Mouse (Mus musculus) stomach, embryonic 15.5 days (tissue): ENCODE results near the gene Ppp1r27. TPM values are rescaled to one million over a fixed set of nuclear protein-coding genes. Genes with fewer than 3 reads are reported as not detected.
A peak's percentile ranks its signal among the peaks of the same experiment; 100 is the strongest.

Source experiments
- ATAC-seq: fragments of 200-750 bp; cut with Nextera tagmentation; 2 replicates; pipeline ENCODE4 v1.8.0; 2017; ENCODE audit warnings: low read depth, moderate number of reproducible peaks, moderate TSS enrichment; ENCODE audit not compliant: insufficient read depth, low FRiP score
- H3K27ac ChIP-seq: fragments of 300-500 bp; sonication (generic); 2 replicates; pipeline ENCODE4 v1.5.1; 2015; ENCODE audit warnings: mild to moderate bottlenecking, inconsistent platforms
- H3K27me3 ChIP-seq: fragments of 300-500 bp; sonication (generic); replicated peaks from 2 replicates; pipeline ENCODE4 v1.6.1; 2015; ENCODE audit warnings: inconsistent platforms
- H3K36me3 ChIP-seq: fragments of 300-500 bp; sonication (generic); 2 replicates; pipeline ENCODE4 v1.6.1; 2015; ENCODE audit warnings: inconsistent platforms
- H3K4me1 ChIP-seq: fragments of 300-500 bp; sonication (generic); 2 replicates; pipeline ENCODE4 v1.6.1; 2015; ENCODE audit warnings: inconsistent platforms
- H3K4me2 ChIP-seq: fragments of 300-500 bp; sonication (generic); 2 replicates; pipeline ENCODE4 v1.6.1; 2015; ENCODE audit warnings: mild to moderate bottlenecking, inconsistent platforms
- H3K4me3 ChIP-seq: fragments of 300-500 bp; sonication (generic); replicated peaks from 2 replicates; pipeline ENCODE4 v1.5.1; 2015; ENCODE audit warnings: inconsistent platforms
- H3K9ac ChIP-seq: fragments of 300-500 bp; sonication (generic); 2 replicates; pipeline ENCODE4 v1.6.1; 2015; ENCODE audit warnings: inconsistent platforms
- H3K9me3 ChIP-seq: fragments of 300-500 bp; sonication (generic); 2 replicates; pipeline ENCODE4 v1.6.1; 2016; ENCODE audit warnings: inconsistent platforms
- WGBS: fragments of 180-500 bp; shearing (Covaris S2); methylation state at CpG from one replicate; pipeline ENCODE4 v1.1.7; 2015; 5-methylcytosine and 5-hydroxymethylcytosine counted together
- polyA plus RNA-seq: library from polyadenylated mRNA; unstranded; fragments of >200 nt; fragmentation: Nextera tagmentation; extraction: Ambion mirVana; gene quantifications from 2 replicates; pipeline ENCODE4 v1.2.1, GENCODE M21; 2015

Ppp1r27 gene
- polyA plus RNA-seq, 1 experiment from 2014 or later, result not detected

DNA sequence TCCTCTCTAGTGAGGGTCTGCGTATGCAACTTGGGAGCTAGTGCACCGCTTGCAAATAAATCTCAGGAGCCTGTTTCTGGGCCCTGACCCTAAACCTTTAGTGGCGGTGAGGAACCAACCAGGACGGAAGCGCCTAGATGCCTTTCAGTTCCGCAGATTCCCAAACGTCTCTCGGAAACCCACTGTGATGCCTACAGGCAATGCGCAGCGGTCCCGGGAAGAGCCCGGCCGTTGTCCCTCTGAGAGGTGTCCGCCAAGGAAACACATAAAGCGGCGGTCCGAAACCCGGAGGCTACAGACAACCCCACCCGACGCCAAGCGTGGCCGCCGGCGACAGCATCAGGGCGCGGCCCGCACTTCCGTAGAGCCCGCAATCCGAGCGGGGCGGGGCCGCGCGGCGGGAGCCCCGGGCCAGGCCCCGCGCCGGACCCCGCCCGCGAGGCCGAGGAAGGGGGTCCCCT is 30.0 kb upstream of the Ppp1r27 start:
- H3K9me3 ChIP-seq, result no peaks in the 10 kb centered on the region
- H3K4me1 ChIP-seq, result peaks cover 30% of the 10 kb centered on the region
- WGBS, result under 1% methylated on average over 42 of the region's 44 CpGs
- peak overlapping the region; percentile 92 for H3K4me2 ChIP-seq
- peak overlapping the region; percentile 70 for H3K9ac ChIP-seq
- H3K36me3 ChIP-seq, result peaks cover 33% of the 10 kb centered on the region
- peak; percentile 20; the same call in 1 of the 2 replicates for ATAC-seq
- peak overlapping the region; percentile 90 for H3K27ac ChIP-seq
- H3K4me3 ChIP-seq, result peak overlapping the region; percentile 92
- no peaks in the 10 kb centered on the region for H3K27me3 ChIP-seq

DNA sequence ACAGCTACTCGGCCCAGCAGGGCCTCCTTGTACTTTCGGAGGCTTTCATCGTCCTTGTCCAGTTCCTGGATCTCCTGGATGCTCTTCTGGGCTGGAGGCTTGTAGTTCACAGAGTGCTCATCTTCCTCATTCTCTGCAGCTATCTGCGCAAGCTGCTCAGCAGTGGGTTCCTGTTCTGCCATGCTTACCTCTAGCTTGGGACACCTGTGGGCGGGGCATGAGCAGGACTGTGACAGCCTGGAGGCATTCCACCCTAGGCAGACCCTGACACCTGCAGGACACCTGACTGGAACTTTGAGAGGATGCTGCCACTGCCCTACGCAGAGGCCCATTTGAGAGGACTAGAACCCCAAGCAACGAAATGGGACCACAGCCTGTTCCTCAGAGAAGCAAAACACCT is 29.3 kb upstream of the Ppp1r27 start:
- WGBS, result 47% methylated on average over 7 of the region's 7 CpGs

DNA sequence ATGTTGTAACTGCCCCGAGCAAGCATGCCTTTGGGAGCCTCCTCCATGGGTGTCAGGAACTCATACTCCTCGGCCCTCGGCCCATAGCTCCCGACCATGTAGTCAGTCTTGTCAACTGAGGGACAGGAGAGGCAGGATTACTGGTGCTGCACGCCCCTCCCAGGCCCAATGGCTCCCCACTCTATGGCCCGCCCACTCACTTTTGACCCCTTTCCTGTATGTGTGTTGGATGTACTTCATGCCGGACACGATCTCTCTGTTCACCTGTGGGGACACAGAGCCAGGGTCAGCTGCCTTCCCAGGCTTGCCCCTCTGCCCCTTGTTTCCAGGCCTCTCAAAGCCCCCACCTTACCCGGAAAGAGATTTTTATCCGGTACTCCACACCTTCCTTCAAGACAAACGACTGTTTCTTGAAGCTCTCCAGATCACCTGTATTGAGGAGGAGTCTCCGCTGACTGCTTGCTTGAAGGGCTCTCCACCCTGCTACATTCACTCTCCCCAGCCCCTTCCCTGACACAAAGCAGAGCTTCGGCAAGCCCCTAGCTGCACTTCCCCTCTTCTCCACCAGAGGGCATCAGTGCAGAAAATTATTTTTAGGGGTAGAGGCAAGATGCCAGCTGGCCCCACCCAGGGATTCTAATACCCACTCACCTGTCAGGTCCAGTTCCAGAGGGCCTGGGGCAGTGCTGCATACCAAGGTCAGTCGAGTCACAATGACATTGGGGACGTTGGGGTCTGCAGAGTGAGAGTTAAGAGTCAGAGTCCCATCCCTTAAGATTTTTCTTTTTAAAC is 28.6 kb upstream of the Ppp1r27 start:
- 53% methylated on average over 15 of the region's 15 CpGs for WGBS

More for the DNA sequence above, 29.3 kb upstream of the Ppp1r27 start:
- Histone ChIP-seq H3K27ac (peak overlapping the region; percentile 90), H3K36me3 (peaks cover 30% of the 10 kb centered on the region), H3K4me3 (peak overlapping the region; percentile 92), H3K4me2 (peak overlapping the region; percentile 92), H3K9me3 (no peaks in the 10 kb centered on the region), H3K27me3 (no peaks in the 10 kb centered on the region), H3K9ac (peak overlapping the region; percentile 70), H3K4me1 (peaks cover 30% of the 10 kb centered on the region)
- ATAC-seq, result no peak

DNA sequence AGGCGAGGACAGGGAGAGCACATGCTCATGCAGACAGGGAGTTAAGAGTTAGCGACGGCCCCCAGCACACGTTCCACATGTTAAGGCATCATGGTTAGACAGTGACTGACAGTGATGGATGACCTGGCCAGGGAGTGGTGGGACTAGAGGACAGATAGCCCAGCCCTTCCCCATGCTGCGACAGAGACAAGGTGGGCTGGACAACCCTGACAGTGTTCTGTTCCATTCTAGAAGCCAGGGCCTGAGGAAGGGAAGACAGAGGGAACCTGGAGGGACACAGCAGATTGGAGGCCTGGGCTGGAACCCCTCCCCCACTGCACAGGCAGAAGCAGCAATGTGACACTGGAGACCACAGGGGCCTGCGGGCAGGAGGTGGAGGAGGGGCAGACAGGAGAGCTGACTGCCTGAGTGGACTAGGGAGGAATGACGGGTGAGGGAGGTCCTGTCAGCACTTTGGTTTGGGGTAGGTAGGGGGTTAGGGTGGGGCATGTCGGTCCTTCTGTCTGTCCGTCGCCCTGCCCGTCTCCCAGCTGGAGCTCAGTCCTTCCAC is 27.8 kb upstream of the Ppp1r27 start:
- Histone ChIP-seq H3K27ac (no peak overlapping the region), H3K27me3 (no peaks in the 10 kb centered on the region), H3K9me3 (no peaks in the 10 kb centered on the region), H3K4me1 (peaks cover 38% of the 10 kb centered on the region), H3K4me2 (no peak overlapping the region; the same call in 1 of the 2 replicates), H3K4me3 (no peak overlapping the region), H3K36me3 (peaks cover 25% of the 10 kb centered on the region), H3K9ac (no peak overlapping the region)
- ATAC-seq, result no peak
- WGBS, result 80% methylated on average over 11 of the region's 11 CpGs

More for the DNA sequence above, 28.6 kb upstream of the Ppp1r27 start:
- Histone ChIP-seq H3K4me3 (peak overlapping the region; percentile 92), H3K4me2 (peak overlapping the region; percentile 92), H3K27me3 (no peaks in the 10 kb centered on the region), H3K9me3 (no peaks in the 10 kb centered on the region), H3K27ac (peak overlapping the region; percentile 90), H3K9ac (no peak overlapping the region), H3K4me1 (peaks cover 33% of the 10 kb centered on the region), H3K36me3 (peaks cover 27% of the 10 kb centered on the region)
- ATAC-seq, result no peak

DNA sequence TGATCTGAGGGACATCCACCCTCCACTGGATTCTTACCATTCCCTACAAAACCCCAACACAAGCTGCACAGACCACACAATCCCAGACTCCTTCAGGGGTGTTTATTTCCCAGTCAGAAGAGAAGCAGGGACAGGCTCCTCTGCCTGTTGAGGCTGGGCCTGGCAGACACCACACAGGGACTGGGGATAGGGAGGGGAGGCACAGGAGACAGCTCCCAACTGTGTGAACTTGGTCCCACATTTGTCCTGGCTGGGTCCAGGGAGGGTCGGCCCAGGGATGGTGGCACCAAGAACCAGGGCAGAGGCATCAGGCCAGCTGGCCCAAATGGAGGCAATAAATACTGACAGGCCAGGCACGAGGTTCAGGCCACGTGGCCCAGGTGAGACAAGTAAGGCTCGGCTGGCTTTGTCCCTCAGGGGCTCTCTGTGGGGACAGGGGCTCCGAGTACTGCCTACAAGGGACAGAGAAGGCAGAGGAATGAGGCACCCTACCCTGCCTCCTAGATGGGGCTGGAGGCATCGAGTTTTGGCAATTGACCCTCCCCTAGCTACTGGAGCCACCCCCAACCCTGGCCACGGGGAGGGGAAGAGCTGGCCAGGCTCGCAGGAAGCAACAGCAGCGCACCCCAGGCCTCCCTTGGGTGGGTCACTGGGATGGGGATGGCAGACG is 27.2 kb upstream of the Ppp1r27 start:
- peaks cover 24% of the 10 kb centered on the region for H3K36me3 ChIP-seq
- no peaks in the 10 kb centered on the region for H3K9me3 ChIP-seq
- 86% methylated on average over 10 of the region's 10 CpGs for WGBS
- H3K4me2 ChIP-seq, result no peak overlapping the region
- H3K27ac ChIP-seq, result no peak overlapping the region
- no peak overlapping the region for H3K9ac ChIP-seq
- no peaks in the 10 kb centered on the region for H3K27me3 ChIP-seq
- H3K4me1 ChIP-seq, result peaks cover 38% of the 10 kb centered on the region
- H3K4me3 ChIP-seq, result no peak overlapping the region
- ATAC-seq, result no peak

DNA sequence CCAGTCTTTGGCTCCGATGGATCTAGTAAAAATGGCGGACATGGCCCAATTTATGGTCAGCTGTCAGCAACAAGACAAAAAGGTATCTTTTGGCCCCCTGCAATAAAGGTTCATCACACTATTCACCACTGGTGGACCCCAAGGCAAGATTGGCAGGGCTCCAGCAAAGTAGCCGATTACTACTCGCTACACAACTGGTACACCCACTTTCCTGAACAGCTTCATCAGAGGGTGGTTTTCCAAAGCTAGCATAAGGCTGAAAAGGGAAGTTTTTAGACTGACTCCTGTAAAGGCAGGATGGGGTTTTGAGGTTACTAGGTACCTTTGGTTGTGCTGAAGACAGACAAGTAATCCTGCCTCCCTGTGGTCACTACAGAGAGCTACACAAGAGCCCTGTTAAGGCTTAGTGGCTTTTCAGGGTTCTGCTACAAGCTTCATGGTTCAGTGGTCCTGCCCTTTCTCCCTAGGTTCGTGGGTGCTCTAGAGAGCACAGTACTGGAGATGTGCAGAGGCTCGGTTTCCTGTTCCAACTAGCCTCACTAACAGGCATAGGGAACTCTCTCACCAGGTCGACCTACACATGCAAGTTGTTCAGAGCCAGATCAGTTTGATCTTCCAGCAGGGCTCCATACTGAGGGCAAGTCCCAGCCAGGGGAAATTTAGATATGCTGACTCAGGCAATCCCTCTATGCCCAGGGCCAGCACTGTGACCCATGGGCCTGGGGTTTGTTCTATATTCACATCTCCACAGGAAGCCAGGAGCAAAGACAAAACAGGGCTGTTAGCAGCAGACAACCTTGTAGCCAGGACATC is 26.5 kb upstream of the Ppp1r27 start:
- Histone ChIP-seq H3K36me3 (peaks cover 24% of the 10 kb centered on the region), H3K27me3 (no peaks in the 10 kb centered on the region), H3K27ac (peak overlapping the region; percentile 55; the same call in 1 of the 2 replicates), H3K4me1 (peaks cover 38% of the 10 kb centered on the region), H3K4me2 (no peak overlapping the region), H3K9me3 (no peaks in the 10 kb centered on the region), H3K9ac (no peak overlapping the region), H3K4me3 (no peak overlapping the region)
- no peak for ATAC-seq
- 84% methylated on average over 7 of the region's 7 CpGs for WGBS

DNA sequence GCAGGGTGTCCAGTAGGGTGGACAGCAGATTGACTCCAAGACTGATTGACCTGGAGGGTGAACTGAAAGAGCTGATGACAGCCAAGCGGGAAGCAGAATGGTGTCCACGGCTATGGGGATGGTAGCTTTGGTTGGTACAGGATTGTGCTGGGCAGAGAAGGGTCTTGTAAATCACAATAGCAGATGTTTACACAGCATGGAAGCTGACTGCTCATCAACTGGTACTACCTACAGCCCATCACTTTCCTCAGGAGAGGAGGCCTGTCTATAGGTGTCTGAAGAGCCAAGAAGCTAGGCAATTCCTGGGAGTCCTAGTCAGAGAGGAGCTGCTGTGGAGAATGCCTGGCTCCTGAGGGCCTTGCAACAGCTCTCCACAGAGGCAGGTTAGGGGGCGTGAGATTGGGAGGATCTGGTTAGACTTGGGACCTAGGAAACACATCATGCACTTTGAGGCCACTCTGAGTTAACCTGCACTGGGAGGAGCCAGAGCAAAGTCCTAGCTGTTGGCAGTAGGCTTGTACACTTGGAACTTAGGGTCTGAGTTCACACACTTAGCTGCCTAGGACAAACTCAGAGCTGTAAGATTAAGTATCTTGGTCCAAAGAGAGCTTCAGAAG is 25.5 kb upstream of the Ppp1r27 start:
- H3K4me3 ChIP-seq, result no peak overlapping the region
- H3K36me3 ChIP-seq, result peaks cover 24% of the 10 kb centered on the region
- ATAC-seq, result no peak
- no peak overlapping the region for H3K4me2 ChIP-seq
- H3K27ac ChIP-seq, result peak overlapping the region; percentile 55; the same call in 1 of the 2 replicates
- H3K27me3 ChIP-seq, result no peaks in the 10 kb centered on the region
- peaks cover 35% of the 10 kb centered on the region for H3K4me1 ChIP-seq
- H3K9ac ChIP-seq, result no peak overlapping the region
- no peaks in the 10 kb centered on the region for H3K9me3 ChIP-seq
- WGBS, result 82% methylated on average over 3 of the region's 3 CpGs

DNA sequence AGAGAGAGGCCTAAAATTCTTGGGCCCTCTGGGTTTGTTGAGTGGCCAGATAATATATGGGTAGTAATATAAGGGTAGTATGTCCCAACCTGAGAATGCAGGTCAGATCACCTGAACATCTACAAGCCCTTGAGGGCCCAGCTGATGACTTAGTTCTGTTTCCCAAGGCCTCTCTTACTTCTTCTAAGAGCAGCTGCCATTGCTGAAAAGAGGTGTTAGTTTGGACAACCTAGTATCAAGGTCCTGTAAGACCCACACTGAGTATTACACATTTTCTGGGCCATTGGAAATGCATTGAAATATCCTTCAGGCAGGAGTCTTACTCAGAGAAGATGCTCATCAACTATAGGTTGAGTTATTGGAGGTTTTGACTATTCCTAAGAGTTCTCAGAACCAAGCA is 25.0 kb upstream of the Ppp1r27 start:
- Histone ChIP-seq H3K4me2 (no peak overlapping the region), H3K4me3 (no peak overlapping the region), H3K9ac (no peak overlapping the region), H3K36me3 (peaks cover 29% of the 10 kb centered on the region), H3K9me3 (no peaks in the 10 kb centered on the region), H3K27me3 (no peaks in the 10 kb centered on the region), H3K4me1 (peaks cover 41% of the 10 kb centered on the region), H3K27ac (0 out of 2 replicates have a peak overlapping the region, but pooled peaks have one; percentile 55)
- ATAC-seq, result no peak

DNA sequence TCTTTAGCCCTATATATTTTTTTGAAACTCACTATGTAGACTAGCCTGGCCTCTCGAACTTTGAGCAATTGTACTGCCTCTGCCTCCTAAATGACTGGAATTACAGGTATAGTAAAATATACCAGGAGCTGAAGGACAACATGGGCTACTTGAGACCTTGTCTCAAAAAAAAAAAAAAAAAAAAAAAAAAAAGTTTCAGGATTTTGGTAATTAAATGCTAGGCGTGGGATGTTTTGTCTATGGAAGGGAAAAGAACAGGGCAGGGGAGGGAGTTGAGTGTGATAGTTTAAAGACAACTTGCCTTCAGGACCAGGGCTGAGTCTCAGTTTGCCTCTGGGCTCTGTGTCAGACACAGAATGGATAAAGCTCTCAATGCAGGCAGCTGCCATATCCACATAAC is 24.1 kb upstream of the Ppp1r27 start:
- no peaks in the 10 kb centered on the region for H3K9me3 ChIP-seq
- H3K4me2 ChIP-seq, result no peak overlapping the region
- no peak for ATAC-seq
- WGBS, result 79% methylated on average over 2 of the region's 2 CpGs
- no peaks in the 10 kb centered on the region for H3K27me3 ChIP-seq
- H3K4me3 ChIP-seq, result no peak overlapping the region
- no peak overlapping the region for H3K9ac ChIP-seq
- no peak overlapping the region for H3K27ac ChIP-seq
- H3K36me3 ChIP-seq, result peaks cover 37% of the 10 kb centered on the region
- peaks cover 38% of the 10 kb centered on the region for H3K4me1 ChIP-seq

DNA sequence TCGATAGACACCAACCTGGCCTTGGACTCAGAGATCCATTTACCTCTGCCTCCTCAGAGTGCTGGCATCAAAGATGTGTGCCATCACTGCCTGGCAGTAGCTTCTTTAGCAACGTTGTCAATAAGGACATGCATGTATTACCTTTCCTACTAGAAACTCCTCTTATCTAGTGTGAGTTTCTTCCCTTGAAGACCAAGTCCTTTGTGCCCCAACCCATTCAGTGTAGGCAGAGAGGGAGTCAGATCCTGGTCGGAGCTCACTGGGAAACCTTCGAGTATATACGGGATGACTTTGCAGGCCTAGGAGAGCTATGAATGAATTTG is 23.3 kb upstream of the Ppp1r27 start:
- Histone ChIP-seq H3K4me3 (peak overlapping the region; percentile 76), H3K4me1 (peaks cover 34% of the 10 kb centered on the region), H3K4me2 (peak overlapping the region; percentile 72), H3K36me3 (peaks cover 37% of the 10 kb centered on the region), H3K27me3 (no peaks in the 10 kb centered on the region), H3K9me3 (no peaks in the 10 kb centered on the region), H3K9ac (peak overlapping the region; percentile 85; the same call in 1 of the 2 replicates), H3K27ac (peak overlapping the region; percentile 37)
- WGBS, result 30% methylated on average over 5 of the region's 5 CpGs
- ATAC-seq, result no peak

DNA sequence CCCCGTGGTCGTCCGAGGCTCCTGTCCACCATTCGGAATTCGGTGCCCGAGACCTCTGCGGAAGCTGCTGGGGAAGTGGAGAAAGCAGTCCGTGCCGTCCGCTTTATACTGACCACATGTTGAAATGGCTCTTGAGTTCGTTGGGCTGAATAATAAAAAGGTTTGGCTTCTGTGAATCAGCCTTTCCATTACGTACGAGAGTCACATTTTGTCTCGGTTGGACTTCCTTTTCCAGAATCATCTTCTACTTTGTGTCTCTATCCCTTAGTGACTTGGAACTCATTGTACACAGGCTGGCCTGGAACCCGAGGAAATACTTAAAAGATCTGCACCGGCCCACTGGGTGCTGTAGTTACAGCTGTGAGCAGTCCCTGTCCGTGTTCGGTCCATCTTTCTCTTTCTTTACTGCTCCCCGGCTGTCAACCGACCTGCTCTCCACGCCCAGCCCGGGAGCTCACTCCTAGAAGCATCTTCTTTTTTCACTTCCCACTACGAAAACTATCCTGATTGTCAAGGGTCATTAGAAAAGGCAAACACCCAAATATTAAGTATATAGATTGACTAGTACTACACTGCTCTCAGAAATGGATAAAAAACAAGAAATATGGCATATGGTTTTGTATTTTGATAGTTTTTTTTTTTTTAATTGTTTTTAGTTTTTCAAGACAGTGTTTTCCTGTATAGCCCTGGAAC is 22.8 kb upstream of the Ppp1r27 start:
- under 1% methylated on average over 23 of the region's 23 CpGs for WGBS
- no peaks in the 10 kb centered on the region for H3K27me3 ChIP-seq
- peaks cover 34% of the 10 kb centered on the region for H3K36me3 ChIP-seq
- H3K4me2 ChIP-seq, result peak overlapping the region; percentile 72
- peak overlapping the region; percentile 96 for H3K27ac ChIP-seq
- H3K9ac ChIP-seq, result peak overlapping the region; percentile 85
- H3K9me3 ChIP-seq, result no peaks in the 10 kb centered on the region
- H3K4me3 ChIP-seq, result peak overlapping the region; percentile 76
- H3K4me1 ChIP-seq, result peaks cover 30% of the 10 kb centered on the region
- no peak for ATAC-seq
